Mouse (Mus musculus) kidney, adult 8-10 months (tissue): ENCODE results near the gene Ccdc172.

ENCODE experiments used
- DNase-seq, 2 experiments: peaks; one replicate each; pipeline ENCODE4 v3.0.0; 2022

Ccdc172 gene

DNA sequence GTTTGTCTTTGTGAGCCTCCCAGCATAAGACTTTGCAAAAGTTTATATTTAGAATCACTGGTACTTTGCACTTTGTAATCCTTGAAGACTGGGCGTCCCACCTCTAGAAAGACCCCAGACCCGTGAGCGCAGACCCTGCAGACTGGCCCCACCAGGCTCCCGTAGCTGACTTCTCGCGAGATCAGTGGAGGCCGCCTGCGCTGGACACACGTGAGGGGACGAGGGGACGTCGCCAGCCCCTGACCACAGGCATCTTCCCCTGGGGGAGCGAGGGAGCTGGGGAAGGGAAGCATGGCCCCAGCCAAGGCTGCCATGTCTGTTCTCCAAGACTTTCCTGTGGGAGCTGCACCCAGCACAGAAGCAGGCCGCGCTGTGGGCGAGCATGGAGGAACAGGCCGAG, at the start of gene Ccdc172:
Gene Ccdc172 (plus strand): TSS at position 176 of the 400 bp plus-strand sequence.
- no peak for DNase-seq

DNA sequence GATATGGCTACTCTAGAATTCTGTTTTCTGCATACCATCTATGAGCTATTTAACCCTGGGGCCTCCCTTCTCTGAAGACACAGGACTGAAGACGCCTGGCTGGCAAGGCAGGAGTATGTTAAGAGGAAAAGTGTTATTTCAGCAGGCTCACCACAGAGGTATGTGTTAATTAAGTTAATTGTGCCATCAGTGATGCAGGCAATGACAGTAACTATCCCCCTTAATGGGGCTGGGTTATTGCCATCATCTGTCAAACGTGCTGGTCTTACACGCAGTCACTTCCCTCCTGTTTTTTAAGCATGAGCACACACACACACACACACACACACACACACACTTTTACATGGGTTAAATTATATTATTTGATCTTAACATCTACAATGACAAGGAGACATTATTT, 48.0 kb upstream of the Ccdc172 start:
- no peak for DNase-seq

DNA sequence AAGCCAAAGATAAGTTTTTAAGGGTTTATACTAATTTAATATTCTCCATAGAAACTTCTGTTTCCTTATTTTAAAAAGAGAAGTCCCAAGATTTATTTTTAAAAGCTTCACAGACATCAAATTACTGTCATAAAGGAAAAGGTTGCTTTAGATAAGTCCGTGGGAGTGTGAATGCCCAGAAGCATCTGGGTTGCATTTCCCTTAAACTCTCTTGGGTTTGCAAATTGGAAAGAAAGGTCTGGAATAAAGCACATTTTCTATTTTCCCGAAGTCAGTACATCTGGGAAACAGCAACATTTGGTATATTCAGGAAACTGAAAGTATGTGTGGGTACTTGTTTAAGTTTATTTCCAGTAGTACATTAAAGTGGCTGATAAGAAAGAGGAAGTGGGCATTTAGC, 43.5 kb upstream of the Ccdc172 start:
- DNase-seq, result no peak

DNA sequence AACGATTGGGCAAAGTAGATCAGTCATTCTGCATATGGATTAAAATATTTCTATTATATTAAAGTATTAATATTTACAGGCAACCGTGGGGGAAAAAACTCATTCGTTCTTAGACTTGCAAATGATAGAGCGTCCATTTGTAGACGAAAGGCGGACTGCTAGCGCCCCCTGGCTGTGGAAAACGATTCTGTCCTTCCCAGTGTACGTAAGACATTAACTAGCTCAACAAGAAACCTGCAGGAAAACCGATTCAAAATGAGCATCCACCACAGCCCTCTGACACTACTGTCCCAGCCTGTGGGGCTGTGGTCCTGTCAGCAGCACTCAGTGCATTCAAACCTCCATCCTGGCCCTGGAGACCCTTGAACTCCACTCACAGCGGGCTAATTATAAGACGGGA, 42.4 kb upstream of the Ccdc172 start:
- peak; percentile 48 to 86 for DNase-seq

DNA sequence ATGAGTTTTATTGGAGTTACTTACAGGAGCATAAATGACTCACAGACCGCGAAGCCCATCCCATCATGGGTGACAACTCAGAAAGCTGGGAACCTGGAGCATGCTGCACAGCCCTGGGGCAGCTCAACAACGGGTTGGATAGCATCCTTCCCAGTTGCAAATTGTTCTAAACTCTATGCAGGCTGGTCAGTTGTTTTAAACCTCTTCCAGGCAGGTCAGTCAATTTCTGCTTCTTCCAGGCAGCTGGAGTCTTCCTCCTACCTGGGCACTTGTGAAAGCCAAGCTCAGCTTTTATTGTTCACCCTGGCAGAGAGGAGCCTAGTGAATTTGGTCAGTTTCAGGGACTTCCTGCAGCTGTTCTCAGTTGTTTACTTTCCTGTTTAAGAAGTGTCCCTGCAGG, 37.5 kb upstream of the Ccdc172 start:
- no peak for DNase-seq

DNA sequence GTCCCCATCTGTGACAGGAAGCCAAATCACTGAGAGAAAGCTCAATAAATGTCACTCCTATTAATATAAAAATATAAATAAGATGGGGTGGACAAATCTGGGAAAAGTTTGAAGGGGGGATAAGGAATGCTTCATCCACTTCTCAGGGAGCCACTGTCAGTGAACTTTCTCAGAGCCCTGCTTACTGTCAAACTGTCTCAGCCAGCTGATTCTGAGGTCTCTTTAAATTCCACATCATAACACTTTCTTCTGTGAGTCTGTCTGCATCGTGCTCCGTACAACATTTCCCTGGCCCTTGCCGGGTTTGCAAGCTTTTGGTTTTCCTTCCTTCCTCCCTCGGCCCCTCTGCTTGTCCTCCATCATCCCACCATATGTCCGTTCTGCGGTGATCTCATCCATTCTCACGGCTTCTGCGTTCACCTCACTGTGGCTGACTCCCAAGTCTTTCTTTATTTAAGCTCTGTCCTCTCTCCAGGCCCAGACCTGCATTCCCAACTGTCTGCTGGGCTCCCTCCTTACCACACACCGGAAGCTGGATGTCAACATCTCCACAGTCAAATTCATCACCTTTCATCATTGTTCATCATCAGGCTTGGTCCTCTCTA, 29.3 kb upstream of the Ccdc172 start:
- no peak for DNase-seq

DNA sequence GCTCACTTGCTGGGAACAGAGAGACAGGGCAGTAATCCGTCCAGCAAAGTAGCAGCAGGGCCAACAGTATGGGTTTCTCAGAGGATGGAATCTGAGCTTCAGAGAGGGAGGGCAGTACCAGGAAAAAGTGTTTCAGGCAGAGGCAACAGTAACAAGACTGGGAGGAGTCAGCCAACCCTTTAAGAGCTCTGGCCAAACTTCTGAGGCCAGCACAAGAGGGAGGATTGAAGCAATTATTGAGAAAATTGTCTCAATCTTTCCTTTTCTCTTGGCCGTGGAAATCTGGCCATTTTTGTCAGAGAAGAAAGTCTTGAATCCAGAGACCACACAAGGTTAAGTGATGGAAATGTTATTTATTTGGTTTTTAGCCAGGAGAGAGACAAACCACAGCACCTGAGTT, 25.1 kb upstream of the Ccdc172 start:
- no peak for DNase-seq

DNA sequence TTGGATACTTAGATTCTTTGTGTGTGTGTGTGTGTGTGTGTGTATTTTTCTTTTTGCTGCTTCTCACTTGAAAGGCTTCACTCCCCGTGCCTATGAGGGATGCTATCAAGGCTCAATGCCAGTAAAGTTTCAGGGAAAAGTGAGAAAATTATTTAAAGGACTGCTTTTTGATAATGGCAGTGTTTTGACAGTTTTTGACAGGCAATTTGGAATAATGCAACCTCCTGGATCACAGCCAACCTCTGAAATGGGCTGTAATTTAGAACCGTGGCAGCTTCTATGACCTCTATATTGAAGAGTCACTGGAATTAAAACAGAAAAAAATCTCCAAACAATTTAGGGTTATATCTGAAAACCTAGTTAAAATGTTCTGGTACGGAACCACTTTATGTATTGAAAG, 14.7 kb upstream of the Ccdc172 start:
- DNase-seq, result no peak

DNA sequence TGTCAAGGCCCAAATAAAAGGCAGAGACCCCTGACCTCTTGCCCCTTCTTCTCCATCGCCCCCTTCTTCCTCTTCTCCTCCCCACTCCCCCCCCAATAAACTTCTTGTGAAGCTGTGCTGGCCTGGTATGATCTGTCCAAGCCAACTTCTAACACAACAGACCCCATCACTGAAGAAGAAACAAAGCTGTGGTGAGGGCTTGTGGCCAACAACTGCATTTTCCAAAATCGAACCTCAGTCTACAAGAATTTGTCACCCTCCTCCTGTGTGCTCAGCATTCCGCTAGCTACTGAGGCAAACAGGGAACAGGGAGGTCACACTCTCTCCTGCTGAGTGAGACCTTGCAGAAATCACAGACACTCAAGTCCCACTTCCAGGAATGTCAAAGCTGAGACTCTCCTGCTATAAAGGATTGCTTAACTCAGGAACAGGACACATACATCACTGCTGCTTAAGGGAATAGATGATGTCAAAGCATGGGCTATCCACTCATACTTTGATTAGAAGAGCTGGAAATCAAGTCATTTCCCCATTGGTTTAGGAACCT, 12.3 kb upstream of the Ccdc172 start:
- DNase-seq, result no peak

DNA sequence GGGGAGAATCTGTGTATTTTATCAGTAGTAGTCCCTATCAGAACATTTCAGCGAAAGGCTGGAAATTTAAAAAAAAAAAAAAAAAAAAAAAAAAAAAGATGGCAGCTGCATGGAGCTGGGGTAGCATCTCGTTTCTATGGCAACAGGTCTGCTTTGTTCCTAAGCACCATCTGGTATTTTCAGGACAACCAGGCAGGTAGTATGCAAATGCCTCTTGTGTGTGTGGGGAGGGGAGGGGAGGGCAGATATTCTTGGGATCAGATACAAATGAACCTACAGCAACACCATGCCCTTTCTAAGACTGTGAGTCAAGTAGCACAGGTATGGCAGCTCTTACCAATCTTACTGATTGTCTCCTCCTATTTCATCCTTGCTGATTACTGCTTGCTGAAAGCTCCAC, 11.7 kb upstream of the Ccdc172 start:
- DNase-seq, result no peak

DNA sequence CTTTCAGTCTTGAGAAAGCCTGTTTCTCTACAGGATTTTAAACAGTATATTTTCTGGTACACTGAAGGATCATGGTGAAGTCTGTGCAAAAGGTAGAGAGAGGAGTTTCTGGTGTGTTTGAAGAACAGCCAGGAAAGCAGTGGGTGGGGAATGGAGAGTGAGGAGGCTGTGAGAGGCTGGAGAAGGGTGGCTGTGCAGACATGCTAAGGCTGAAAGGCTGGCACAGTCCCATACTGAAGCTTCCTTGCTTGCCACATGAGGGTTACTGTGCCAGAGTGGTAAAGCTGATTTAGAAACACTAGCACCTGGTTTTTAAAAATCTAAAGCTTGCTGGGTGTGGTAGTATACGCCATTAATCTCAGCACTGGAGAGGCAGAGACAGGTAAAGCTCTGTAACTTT, 9.9 kb downstream of the Ccdc172 start:
- no peak for DNase-seq

DNA sequence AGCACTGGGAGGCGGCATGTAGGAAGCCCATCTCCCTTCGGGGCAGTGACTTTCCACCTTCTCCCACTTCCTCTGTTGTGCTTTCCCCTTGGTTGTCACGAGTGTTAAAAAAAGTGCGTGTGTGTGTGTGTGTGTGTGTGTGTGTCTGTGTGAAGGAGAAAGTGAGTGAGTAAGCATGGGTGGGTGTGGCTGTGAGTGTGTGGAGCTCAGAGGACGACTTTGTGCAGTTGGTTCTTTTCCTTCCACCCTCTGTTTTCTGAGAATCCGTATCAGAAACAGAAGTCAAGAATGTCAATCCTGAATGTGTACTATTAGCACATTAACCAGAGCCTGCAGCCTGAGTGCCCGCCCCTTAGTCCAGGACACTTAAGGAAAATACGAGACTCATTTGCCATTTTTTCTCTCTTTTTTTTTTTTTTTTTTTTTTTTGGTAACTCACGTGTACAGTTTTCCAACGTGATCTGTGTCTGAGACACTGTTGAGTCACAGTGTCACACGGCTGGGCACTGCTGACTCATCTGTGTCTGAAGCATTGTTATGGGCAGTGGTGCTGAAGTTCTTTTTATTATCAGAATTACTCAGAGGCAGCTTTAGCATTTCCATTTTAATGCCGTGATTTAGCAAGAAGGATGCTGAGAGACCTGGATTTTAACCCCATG, 12.1 kb downstream of the Ccdc172 start:
- DNase-seq, result no peak

DNA sequence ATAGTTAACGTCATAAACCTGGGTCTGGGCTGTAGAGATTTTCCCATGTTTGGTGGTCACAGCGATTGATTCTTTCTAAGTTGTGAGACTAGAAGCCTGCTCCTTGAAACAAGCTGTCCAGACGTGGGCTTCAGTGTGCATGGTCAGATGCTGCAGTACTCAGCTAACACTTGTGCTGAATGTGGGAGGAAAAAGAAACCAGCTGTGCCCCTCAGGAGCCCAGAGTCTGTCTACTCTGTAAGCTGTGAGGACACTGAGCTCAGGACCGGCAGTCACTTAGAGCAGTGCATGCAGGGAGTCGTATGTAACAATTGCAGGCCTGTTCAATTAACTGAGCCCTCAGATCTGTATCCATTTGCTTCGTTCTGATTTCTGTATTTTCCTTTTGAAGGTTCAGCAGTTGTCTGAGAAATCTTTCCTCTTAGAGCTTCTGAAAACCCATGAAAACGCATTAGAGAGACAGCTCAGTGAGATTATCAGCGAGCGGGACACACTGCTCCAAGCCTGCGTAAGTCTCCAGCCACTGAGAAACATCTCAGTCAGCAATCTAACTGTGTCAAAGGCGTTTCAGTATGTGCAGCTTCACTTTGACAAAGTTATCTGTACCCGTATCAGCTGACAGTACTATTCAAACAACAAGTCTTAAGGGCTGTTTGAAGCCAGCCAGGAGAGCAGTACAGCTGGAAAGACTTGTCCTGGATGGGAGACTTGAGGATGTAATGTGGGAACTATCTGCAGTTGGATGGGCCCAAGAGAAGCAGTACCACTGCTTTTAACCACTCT, 13.9 kb downstream of the Ccdc172 start:
- DNase-seq, result no peak

DNA sequence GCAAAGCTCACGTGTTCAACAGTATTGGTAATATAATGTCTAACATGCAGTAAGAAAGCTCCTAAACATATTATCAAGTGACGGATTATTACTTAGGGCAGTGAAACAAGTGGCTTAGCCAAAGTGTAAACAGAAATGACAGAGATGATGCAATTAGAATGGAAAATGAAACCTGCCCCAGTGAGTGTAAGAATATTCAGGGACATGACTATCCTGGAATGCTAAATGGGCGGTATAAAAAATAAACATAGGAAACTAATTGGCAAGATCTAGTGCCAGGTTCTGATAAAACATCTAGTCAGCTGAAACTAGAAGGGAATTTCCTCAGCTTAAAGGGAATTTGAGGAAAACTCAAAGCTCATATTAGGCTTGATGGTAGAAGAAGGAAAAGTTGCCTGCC, 21.3 kb downstream of the Ccdc172 start:
- DNase-seq, result no peak

DNA sequence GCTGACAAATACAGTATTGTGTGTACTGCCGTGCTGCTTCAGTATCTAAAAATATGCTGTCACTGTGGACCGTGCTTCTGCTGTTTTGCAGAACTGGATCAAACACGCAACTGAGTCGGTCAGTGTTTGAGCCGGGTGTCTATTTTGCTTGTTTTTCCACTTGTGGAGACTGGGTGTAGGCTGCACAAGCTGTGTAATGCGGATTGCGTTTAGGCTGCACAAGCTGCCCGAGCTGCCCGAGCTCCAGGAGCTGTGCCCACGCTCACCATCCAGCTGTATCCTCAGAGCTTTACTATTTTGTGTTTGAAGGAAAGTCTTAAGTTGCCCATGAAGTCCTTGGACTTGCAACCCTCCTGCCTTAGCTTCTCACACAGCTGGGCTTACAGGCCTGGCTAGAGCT, 24.9 kb downstream of the Ccdc172 start:
- no peak for DNase-seq

DNA sequence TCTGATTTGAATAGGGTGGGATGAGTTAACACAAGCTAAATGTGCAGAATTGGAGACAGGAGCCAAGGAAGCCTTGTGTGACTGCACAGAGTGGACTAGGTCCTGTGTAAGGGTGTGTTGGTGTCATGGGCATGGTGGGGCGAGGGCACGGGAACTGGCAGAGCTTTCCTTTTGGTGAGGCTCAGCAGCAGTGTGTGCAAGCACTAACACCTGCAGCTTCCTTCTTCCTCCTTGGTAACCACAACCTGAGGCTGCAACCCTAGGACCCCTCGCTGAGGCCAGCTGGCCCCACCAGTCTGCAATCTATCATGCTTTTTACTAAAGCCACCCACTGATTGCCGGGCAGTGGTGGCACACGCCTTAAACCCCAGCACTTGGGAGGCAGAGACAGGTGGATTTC, 28.6 kb downstream of the Ccdc172 start:
- DNase-seq, result no peak

DNA sequence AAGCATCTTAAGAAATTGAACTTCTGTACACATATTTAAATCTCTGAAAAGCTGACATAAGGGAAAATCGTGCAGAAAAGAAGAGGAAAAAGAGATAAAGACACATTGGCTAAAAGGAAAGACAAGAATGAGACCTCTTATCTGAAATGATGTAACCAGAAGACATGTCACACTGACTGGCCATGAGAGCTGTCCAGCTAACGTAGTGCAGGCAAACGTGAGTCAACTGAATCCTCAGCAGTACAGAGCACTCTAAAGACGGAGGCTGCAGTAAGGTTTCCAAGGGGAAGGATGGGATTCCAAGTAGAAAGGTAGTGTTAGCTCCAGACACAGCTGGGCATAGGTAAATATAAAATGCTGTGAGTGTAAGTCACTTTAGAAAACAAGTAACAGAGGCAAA, 36.6 kb downstream of the Ccdc172 start:
- DNase-seq, result no peak

DNA sequence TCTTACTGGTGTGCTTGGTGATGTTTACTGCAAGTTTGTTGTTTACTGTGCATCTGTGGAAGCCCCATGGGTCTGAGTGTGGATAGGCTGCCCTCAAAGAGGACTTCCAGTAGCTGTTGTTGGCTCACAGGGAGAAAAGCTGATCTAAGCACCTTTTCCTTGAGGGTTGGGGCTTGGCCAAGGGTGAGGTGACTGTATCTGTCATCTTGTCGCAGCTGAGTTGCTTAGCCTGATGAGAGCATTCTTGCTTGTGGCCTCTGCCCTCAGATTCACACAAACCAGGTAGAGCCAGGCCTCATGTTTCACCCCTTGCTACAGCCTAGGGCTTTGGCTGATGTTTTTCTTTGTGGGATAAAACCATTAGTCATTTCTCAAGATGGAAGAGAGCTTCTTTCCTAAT, 38.7 kb downstream of the Ccdc172 start:
- no peak for DNase-seq

DNA sequence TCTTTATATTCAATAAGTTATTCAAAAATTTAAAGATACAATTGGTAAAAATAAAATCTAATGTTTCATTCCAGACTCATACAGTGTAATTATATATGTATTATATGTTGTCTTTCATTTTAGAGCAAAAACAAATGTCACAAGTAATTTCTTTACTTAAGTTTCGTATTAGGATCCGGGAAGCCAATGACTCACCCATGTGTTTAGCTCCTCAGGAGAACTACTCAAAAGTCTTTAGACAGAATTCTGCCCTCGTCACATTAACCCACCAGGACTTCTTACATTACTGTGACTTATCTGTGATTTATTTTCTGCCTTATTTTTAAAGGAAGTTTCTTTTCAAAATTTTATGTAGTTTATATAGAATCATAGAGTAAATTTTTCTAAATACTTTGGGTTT, 39.1 kb downstream of the Ccdc172 start:
- DNase-seq, result no peak

DNA sequence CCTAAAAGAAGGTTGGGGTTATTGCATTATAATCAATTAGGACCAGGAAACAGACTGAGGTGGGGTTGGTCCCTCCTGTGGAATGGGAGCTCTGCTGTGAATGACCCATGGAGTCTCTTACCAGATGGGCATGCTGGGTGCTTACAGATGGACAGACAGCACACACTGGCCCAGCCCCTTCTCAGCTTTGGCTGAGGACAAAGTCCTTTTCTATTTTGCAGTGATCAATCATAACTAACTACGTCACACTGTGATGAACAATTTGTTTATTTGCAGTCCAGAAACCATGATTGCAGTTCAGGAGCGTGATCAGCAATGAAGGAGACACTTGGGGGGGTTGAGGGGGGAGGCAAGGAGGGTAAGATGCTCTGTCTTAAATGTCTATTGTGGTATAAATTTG, 43.2 kb downstream of the Ccdc172 start:
- no peak for DNase-seq

DNA sequence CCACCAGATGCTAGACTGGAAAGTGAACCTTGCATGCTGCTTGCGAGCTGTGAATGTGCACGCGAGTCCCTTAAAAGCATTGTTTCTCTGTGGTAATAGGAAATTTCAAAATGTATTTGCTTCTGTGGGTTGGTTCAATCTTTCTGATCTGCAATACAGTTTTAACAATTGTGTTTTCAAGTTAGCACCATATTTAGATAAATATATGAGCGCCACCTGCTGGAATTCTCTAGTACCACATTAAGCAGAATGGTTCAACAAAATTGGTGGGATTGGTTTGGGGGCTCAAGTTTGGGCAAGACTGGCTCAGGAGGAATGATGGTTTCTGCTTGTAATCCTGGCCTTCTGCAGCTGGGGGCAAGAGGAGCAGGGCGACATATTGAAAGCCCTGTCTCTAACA, 46.6 kb downstream of the Ccdc172 start:
- peak in 1 of 2 experiments; percentile 17 for DNase-seq

DNA sequence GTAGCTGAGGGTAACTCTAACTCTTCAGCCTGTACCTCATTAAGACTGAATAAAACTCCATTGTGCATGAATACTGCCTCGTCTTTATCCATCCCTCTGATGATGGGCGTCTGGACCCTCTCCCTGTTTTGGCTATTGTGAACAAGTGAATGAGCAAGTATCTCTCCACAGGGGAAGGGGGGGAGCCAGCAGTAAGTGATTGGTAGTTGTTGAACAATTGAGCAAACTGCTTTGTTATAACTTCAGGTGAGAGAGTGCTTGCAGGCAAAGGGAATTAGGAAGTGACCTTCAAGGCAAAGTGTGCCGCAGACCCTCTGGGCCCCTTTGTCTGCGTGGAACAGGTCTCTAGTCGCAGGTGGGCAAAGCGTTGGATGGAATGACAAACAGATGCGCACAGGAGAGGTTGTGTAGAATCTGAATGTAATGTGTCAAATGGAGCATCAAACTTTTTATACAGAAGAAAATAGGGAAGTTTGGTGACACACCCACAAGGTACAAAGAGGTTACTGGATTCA, 50.6 kb downstream of the Ccdc172 start:
- no peak for DNase-seq

DNA sequence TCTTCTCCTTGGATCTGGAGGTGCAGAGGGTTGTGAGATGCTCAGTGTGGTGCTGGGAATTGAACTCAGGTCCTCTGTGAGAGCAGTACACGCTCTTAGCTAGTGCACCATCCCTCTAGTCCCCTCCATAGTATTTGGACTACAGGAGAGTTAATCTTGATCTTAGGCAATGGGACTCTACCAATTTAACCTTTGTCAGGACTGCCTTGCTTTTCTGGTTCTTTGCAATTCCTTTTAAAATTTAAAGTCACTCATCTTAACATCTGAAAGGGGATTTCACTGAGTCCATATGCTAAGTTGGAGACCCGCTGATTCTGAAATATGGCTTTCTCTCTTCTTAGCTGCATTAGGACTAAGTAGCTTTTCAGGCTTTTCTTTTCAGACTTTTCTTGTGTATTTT, 59.8 kb downstream of the Ccdc172 start:
- no peak for DNase-seq
